Mouse (Mus musculus): ENCODE results near the gene Slc8a3. TPM values are rescaled to one million over a fixed set of nuclear protein-coding genes. Genes with fewer than 3 reads are reported as not detected.

The Slc8a3 gene
- polyA plus RNA-seq, 1 experiment from 2014 or later, result 0.84 TPM

DNA sequence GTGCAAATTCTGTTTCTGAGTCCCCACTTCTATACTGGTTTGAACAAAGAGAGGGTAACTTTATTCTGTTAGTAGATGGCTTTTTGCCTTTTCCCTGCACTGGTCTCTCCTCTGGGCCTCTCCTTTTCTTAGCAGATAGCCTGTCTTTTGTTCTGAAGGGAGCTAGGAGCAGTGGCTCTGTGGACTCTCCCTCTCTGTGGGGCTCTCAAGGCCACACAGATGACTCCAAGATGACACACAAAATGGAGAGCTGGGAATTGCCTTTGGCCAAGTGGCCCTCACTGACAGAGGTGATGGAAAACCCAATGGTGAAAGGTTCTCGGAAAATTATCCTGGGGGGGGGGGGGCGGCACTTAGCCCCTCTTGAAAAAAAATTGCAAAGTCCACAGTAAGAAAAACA lies 173.0 kb downstream of the Slc8a3 start:
- H3K27me3 ChIP-seq (ENCODE audit: control insufficient read depth, insufficient read depth, low read length), result no peaks in the 10 kb centered on the region
- ATAC-seq (ENCODE audit: insufficient number of reproducible peaks, low FRiP score, low TSS enrichment, low read depth) (no peak), DNase-seq (ENCODE audit: low spot score) (no peak)
- 51% methylated on average over 2 of the region's 2 CpGs for WGBS
- no peaks in the 10 kb centered on the region for H3K36me3 ChIP-seq (ENCODE audit: control insufficient read depth, insufficient read depth, low read length)
- H3K4me3 ChIP-seq (ENCODE audit: low read depth, low read length), result no peak overlapping the region
- H3K4me1 ChIP-seq (ENCODE audit: control insufficient read depth, insufficient read depth, low read length), result no peaks in the 10 kb centered on the region
- H3K4me2 ChIP-seq (ENCODE audit: low read depth, severe bottlenecking), result no peak overlapping the region
- no peak overlapping the region for H3K9ac ChIP-seq (ENCODE audit: low read length)
- no peak overlapping the region for H3K27ac ChIP-seq (replicated peaks; ENCODE audit: low read depth, low read length)
- H3K9me3 ChIP-seq (ENCODE audit: control insufficient read depth, low read length), result no peaks in the 10 kb centered on the region

DNA sequence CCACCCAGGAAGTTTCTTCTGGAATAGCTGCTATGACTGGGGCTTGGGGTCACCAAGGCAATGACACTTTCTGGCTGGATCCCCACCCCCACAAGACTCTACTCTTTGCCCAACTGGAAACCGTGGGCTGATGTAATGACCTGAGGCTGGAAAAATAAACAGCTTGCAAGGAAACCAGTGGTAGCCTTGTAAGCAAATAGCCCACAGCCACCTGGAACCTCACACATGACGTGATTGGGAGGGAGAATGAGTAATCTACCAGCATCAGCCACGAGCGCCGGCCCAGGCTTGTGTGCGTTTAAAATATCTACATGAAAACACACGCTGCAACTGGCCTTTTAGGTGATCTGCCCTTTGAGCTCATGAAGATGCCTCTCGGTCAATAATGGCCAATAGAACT lies 176.1 kb downstream of the Slc8a3 start:
- Histone ChIP-seq H3K9me3 (ENCODE audit: control insufficient read depth, low read length) (no peaks in the 10 kb centered on the region), H3K27ac (replicated peaks; ENCODE audit: low read depth, low read length) (no peak overlapping the region), H3K4me2 (ENCODE audit: low read depth, severe bottlenecking) (no peak overlapping the region), H3K36me3 (ENCODE audit: control insufficient read depth, insufficient read depth, low read length) (no peaks in the 10 kb centered on the region), H3K4me1 (ENCODE audit: control insufficient read depth, insufficient read depth, low read length) (no peaks in the 10 kb centered on the region), H3K9ac (ENCODE audit: low read length) (no peak overlapping the region), H3K4me3 (ENCODE audit: low read depth, low read length) (no peak overlapping the region), H3K27me3 (ENCODE audit: control insufficient read depth, insufficient read depth, low read length) (no peaks in the 10 kb centered on the region)
- no peak for DNase-seq (ENCODE audit: low spot score)
- ATAC-seq (ENCODE audit: insufficient number of reproducible peaks, low FRiP score, low TSS enrichment, low read depth), result no peak
- WGBS, result 79% methylated on average over 8 of the region's 8 CpGs

GRCm38 (mm10) chr12:81155675-81156074 lies 177.3 kb downstream of the Slc8a3 start:
- DNase-seq (ENCODE audit: low spot score), result no peak
- H3K4me1 ChIP-seq (ENCODE audit: control insufficient read depth, insufficient read depth, low read length), result no peaks in the 10 kb centered on the region

DNA sequence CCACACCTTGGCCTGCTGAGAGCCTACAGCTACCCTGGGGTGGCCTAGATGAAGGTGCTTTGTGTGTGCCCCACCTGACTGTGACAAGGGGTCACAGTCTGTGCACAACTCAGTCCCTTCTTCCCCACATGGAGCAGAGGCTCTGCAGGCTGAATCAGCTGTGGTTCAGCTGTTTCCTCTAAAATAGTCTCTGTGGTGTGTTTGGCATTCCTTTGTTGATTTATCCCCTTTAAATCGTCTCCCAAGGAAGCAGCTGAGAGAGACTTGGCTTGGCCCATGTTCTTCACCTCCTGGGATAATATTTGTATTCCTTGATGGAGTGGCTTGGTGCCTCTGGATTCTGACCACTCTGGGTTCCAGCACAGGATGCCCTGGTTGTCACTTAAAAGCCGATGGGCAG lies 180.9 kb downstream of the Slc8a3 start:
- no peak for ATAC-seq (ENCODE audit: insufficient number of reproducible peaks, low FRiP score, low TSS enrichment, low read depth)
- WGBS, result 68% methylated on average over 2 of the region's 2 CpGs

More at GRCm38 (mm10) chr12:81155675-81156074, 177.3 kb downstream of the Slc8a3 start:
- H3K27me3 ChIP-seq (ENCODE audit: control insufficient read depth, insufficient read depth, low read length), result no peaks in the 10 kb centered on the region
- 87% methylated on average over 6 of the region's 6 CpGs for WGBS
- no peak overlapping the region for H3K4me3 ChIP-seq (ENCODE audit: low read depth, low read length)
- H3K4me2 ChIP-seq (ENCODE audit: low read depth, severe bottlenecking), result no peak overlapping the region
- H3K27ac ChIP-seq (replicated peaks; ENCODE audit: low read depth, low read length), result no peak overlapping the region
- no peaks in the 10 kb centered on the region for H3K36me3 ChIP-seq (ENCODE audit: control insufficient read depth, insufficient read depth, low read length)
- no peaks in the 10 kb centered on the region for H3K9me3 ChIP-seq (ENCODE audit: control insufficient read depth, low read length)
- no peak overlapping the region for H3K9ac ChIP-seq (ENCODE audit: low read length)
- ATAC-seq (ENCODE audit: insufficient number of reproducible peaks, low FRiP score, low TSS enrichment, low read depth), result no peak

DNA sequence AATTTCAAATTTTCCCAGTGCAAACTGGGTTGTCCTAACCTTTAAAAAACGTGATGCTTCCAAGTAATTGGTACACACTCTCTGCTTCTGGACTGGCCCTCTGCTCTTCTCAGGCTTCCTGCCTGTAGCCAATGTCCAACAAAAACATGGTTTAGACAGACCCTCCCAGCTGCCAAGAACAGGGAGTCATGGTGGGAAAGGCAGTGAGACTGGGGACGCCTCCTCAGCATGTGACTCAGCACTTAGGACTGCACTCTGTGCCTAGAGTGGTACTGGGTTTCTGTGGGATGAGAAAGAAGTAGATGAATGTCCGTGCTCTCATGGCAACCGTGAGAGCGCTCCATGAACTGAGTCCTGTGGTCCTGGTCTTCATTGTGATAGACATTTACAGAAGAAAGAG lies 182.1 kb downstream of the Slc8a3 start:
- Histone ChIP-seq H3K4me1 (ENCODE audit: control insufficient read depth, insufficient read depth, low read length) (no peaks in the 10 kb centered on the region), H3K27me3 (ENCODE audit: control insufficient read depth, insufficient read depth, low read length) (no peaks in the 10 kb centered on the region), H3K9me3 (ENCODE audit: control insufficient read depth, low read length) (no peaks in the 10 kb centered on the region), H3K4me3 (ENCODE audit: low read depth, low read length) (no peak overlapping the region), H3K9ac (ENCODE audit: low read length) (no peak overlapping the region), H3K36me3 (ENCODE audit: control insufficient read depth, insufficient read depth, low read length) (no peaks in the 10 kb centered on the region), H3K4me2 (ENCODE audit: low read depth, severe bottlenecking) (no peak overlapping the region), H3K27ac (replicated peaks; ENCODE audit: low read depth, low read length) (no peak overlapping the region)
- ATAC-seq (ENCODE audit: insufficient number of reproducible peaks, low FRiP score, low TSS enrichment, low read depth), result no peak
- 88% methylated on average over 5 of the region's 5 CpGs for WGBS
- no peak for DNase-seq (ENCODE audit: low spot score)

More for the DNA sequence above, 180.9 kb downstream of the Slc8a3 start:
- no peaks in the 10 kb centered on the region for H3K9me3 ChIP-seq (ENCODE audit: control insufficient read depth, low read length)
- no peak overlapping the region for H3K27ac ChIP-seq (replicated peaks; ENCODE audit: low read depth, low read length)
- H3K4me1 ChIP-seq (ENCODE audit: control insufficient read depth, insufficient read depth, low read length), result no peaks in the 10 kb centered on the region
- no peak for DNase-seq (ENCODE audit: low spot score)
- H3K36me3 ChIP-seq (ENCODE audit: control insufficient read depth, insufficient read depth, low read length), result no peaks in the 10 kb centered on the region
- H3K4me2 ChIP-seq (ENCODE audit: low read depth, severe bottlenecking), result no peak overlapping the region
- no peak overlapping the region for H3K4me3 ChIP-seq (ENCODE audit: low read depth, low read length)
- H3K27me3 ChIP-seq (ENCODE audit: control insufficient read depth, insufficient read depth, low read length), result no peaks in the 10 kb centered on the region
- no peak overlapping the region for H3K9ac ChIP-seq (ENCODE audit: low read length)

GRCm38 (mm10) chr12:81147956-81148355 lies 185.0 kb downstream of the Slc8a3 start:
- 92% methylated on average over 6 of the region's 6 CpGs for WGBS
- no peak overlapping the region for H3K27ac ChIP-seq (replicated peaks; ENCODE audit: low read depth, low read length)
- DNase-seq (ENCODE audit: low spot score), result no peak

More at GRCm38 (mm10) chr12:81147956-81148355, 185.0 kb downstream of the Slc8a3 start:
- Histone ChIP-seq H3K4me3 (ENCODE audit: low read depth, low read length) (no peak overlapping the region), H3K9ac (ENCODE audit: low read length) (no peak overlapping the region), H3K4me2 (ENCODE audit: low read depth, severe bottlenecking) (no peak overlapping the region), H3K36me3 (ENCODE audit: control insufficient read depth, insufficient read depth, low read length) (no peaks in the 10 kb centered on the region), H3K27me3 (ENCODE audit: control insufficient read depth, insufficient read depth, low read length) (no peaks in the 10 kb centered on the region), H3K4me1 (ENCODE audit: control insufficient read depth, insufficient read depth, low read length) (0 out of 2 replicates have a peak, but pooled peaks cover under 1% of the 10 kb centered on the region), H3K9me3 (ENCODE audit: control insufficient read depth, low read length) (no peaks in the 10 kb centered on the region)
- ATAC-seq (ENCODE audit: insufficient number of reproducible peaks, low FRiP score, low TSS enrichment, low read depth), result no peak

Small RNAs within 50 kb of the gene (microRNA-seq; reads per million reads assigned to microRNA genes)
- 11.9 reads per million, percentile 21 among the genes with 10 or more reads in this experiment for gene Mir3067

Other genes starting within 250 kb of the Slc8a3 start
- 0.31 and 0.45 TPM in 2 replicates for gene Gm4787, start 46.3 kb upstream of the Slc8a3 start, polyA plus RNA-seq (2014; fragmentation: Nextera tagmentation; extraction: Ambion mirVana)
- 0.68 and 0.81 TPM in 2 replicates for gene Adam4, start 88.8 kb upstream of the Slc8a3 start, polyA plus RNA-seq (2014; fragmentation: Nextera tagmentation; extraction: Ambion mirVana)
- 103 and 117 TPM in 2 replicates for gene Cox16, start 151.9 kb upstream of the Slc8a3 start, polyA plus RNA-seq (2014; fragmentation: Nextera tagmentation; extraction: Ambion mirVana)
- 32.7 and 39.4 TPM in 2 replicates for gene Gm20498, start 199.7 kb upstream of the Slc8a3 start, polyA plus RNA-seq (2014; fragmentation: Nextera tagmentation; extraction: Ambion mirVana)
- 31.0 and 33.7 TPM in 2 replicates for gene Synj2bp, start 199.7 kb upstream of the Slc8a3 start, polyA plus RNA-seq (2014; fragmentation: Nextera tagmentation; extraction: Ambion mirVana)
- gene Adam21, start 235.3 kb upstream of the Slc8a3 start, polyA plus RNA-seq (2014; fragmentation: Nextera tagmentation; extraction: Ambion mirVana), result 0.24 and 0.32 TPM in 2 replicates